Mouse (Mus musculus) spleen, embryonic (tissue): Measurements from ENCODE around the gene Pdzk1ip1.

Experiments used
- CTCF ChIA-PET: fragments of 350-600 bp; sonication (Branson Sonifier 250); formaldehyde crosslinking; loops from one replicate; lab custom pipeline; 2022; lab: Charles Lee

Gene Pdzk1ip1

GRCm38 (mm10) chr4:115074789-115075188 is 13.7 kb upstream of the Pdzk1ip1 start:
- CTCF ChIA-PET: interaction anchor here (0.6 kb wide), 1 partner anchor 1320 kb away, joined by 3 read pairs; no protein-coding TSS in a partner anchor

- CTCF ChIA-PET: interaction anchor here (0.6 kb wide), 1 partner anchor 1321 kb away, joined by 3 read pairs; no protein-coding TSS in a partner anchor
Measured at GRCm38 (mm10) chr4:115075204-115075915, 13.1 kb upstream of the Pdzk1ip1 start.

GRCm38 (mm10) chr4:115078892-115079820 is 9.4 kb upstream of the Pdzk1ip1 start:
- CTCF ChIA-PET: no interaction called here

GRCm38 (mm10) chr4:115079821-115080349 is 8.6 kb upstream of the Pdzk1ip1 start:
- CTCF ChIA-PET: no interaction called here

- CTCF ChIA-PET: no interaction called here
Measured at GRCm38 (mm10) chr4:115083031-115083430, 5.5 kb upstream of the Pdzk1ip1 start.

- CTCF ChIA-PET: interaction anchor here (0.6 to 1.1 kb wide), 2 partner anchors 9 to 12 kb away, joined by 3 read pairs; no protein-coding TSS in a partner anchor
Measured at GRCm38 (mm10) chr4:115085522-115086095, 2.9 kb upstream of the Pdzk1ip1 start.

GRCm38 (mm10) chr4:115086257-115086656 is 2.3 kb upstream of the Pdzk1ip1 start:
- CTCF ChIA-PET: interaction anchor here (1.1 kb wide), 1 partner anchor 12 kb away, joined by 3 read pairs; no protein-coding TSS in a partner anchor

GRCm38 (mm10) chr4:115086763-115087415 is 1.6 kb upstream of the Pdzk1ip1 start:
- CTCF ChIA-PET: no interaction called here

GRCm38 (mm10) chr4:115090592-115090991 is 2.1 kb downstream of the Pdzk1ip1 start:
- CTCF ChIA-PET: interaction anchor here (0.6 kb wide), 1 partner anchor 662 kb away, joined by 4 read pairs; no protein-coding TSS in a partner anchor

- CTCF ChIA-PET: no interaction called here
Measured at GRCm38 (mm10) chr4:115091806-115092205, 3.3 kb downstream of the Pdzk1ip1 start.

GRCm38 (mm10) chr4:115093331-115093864 is 4.9 kb downstream of the Pdzk1ip1 start:
- CTCF ChIA-PET: no interaction called here

- CTCF ChIA-PET: no interaction called here
Measured at GRCm38 (mm10) chr4:115094056-115094455, 5.5 kb downstream of the Pdzk1ip1 start.

GRCm38 (mm10) chr4:115095671-115096434 is 7.3 kb downstream of the Pdzk1ip1 start:
- CTCF ChIA-PET: no interaction called here

GRCm38 (mm10) chr4:115096435-115097145 is 8.1 kb downstream of the Pdzk1ip1 start:
- CTCF ChIA-PET: interaction anchor here (0.6 kb wide), 1 partner anchor 78 kb away, joined by 13 read pairs; no protein-coding TSS in a partner anchor

- CTCF ChIA-PET: no interaction called here
Measured at GRCm38 (mm10) chr4:115097146-115097496, 8.6 kb downstream of the Pdzk1ip1 start.

GRCm38 (mm10) chr4:115101682-115102081 is 13.2 kb downstream of the Pdzk1ip1 start:
- CTCF ChIA-PET: interaction anchor here (0.7 kb wide), 1 partner anchor 42 kb away, joined by 6 read pairs; no protein-coding TSS in a partner anchor

GRCm38 (mm10) chr4:115103510-115103909 is 15.0 kb downstream of the Pdzk1ip1 start:
- CTCF ChIA-PET: no interaction called here

- CTCF ChIA-PET: interaction anchor here (0.6 kb wide), 1 partner anchor 214 kb away, joined by 8 read pairs; no protein-coding TSS in a partner anchor
Measured at GRCm38 (mm10) chr4:115111167-115111566, 22.7 kb downstream of the Pdzk1ip1 start.

- CTCF ChIA-PET: no interaction called here
Measured at GRCm38 (mm10) chr4:115113266-115113665, 24.8 kb downstream of the Pdzk1ip1 start.
